Mouse (Mus musculus): ENCODE measurements at regions not wholly inside any gene's neighbourhood (a gene's known extent, or its start where the extent isn't known, plus 50 kb on each side); places are given as distances from the start of the nearest gene placed in this dataset.

- TF ChIP-seq CTCF (IDR thresholded peaks at IDR 0.05; ENCODE audit: low read depth, low read length) (no peak), POLR2A (IDR thresholded peaks at IDR 0.05; ENCODE audit: borderline replicate concordance, low read depth, low read length) (no peak)
Observed at GRCm38 (mm10) chr11:17658717-17659116, 295.0 kb downstream of the Etaa1 start.

All from bone marrow macrophage, adult 2 months (primary cell).